Mouse (Mus musculus): Measurements from ENCODE around the gene Ihh.

GRCm38 (mm10) chr1:74997231-74997630, 45.8 kb upstream of the Ihh start:
- TF ChIP-seq POLR2A (IDR thresholded peaks at IDR 0.05; ENCODE audit: insufficient read depth, low read depth, low read length) (no peak), CTCF (IDR thresholded peaks at IDR 0.05; ENCODE audit: insufficient read depth, low read depth, low read length) (no peak)

All from olfactory bulb, adult 2 months (tissue).